Mouse (Mus musculus): Measurements from ENCODE around the gene Prrt1. TPM values are rescaled to one million over a fixed set of nuclear protein-coding genes. Genes with fewer than 3 reads are reported as not detected.

The Prrt1 gene
- polyA plus RNA-seq, 1 experiment: 15.8 TPM

GRCm38 (mm10) chr17:34628644-34628967 is 727 bp upstream of the Prrt1 start:
- DNase-seq (ENCODE audit: low read depth): no peak

- DNase-seq (ENCODE audit: low read depth): no peak
Measured at GRCm38 (mm10) chr17:34629796-34630603, 667 bp downstream of the Prrt1 start.

DNA sequence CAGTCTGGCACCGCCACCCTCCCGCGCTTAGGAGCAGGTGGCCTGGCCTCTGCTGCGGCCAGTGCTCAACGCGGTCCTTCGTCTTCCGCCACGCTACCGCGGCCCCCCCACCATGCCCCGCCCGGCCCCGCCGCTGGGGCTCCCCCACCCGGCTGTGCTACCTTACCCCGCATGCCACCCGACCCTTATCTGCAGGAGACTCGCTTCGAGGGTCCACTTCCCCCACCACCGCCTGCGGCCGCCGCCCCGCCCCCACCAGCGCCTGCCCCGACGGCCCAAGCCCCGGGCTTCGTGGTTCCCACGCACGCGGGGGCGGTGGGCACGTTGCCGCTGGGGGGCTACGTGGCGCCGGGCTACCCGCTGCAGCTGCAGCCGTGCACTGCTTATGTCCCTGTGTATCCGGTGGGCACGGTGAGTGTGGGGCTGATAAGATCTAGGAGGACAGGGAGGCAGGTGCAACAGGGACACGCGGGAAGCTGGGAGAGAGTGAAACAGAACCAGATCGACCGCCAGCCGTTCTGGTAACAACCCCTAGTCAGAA is 1.5 kb downstream of the Prrt1 start:
- no peak for DNase-seq (ENCODE audit: low read depth)

GRCm38 (mm10) chr17:34631647-34632046 is 2.3 kb downstream of the Prrt1 start:
- DNase-seq (ENCODE audit: low read depth): no peak

DNA sequence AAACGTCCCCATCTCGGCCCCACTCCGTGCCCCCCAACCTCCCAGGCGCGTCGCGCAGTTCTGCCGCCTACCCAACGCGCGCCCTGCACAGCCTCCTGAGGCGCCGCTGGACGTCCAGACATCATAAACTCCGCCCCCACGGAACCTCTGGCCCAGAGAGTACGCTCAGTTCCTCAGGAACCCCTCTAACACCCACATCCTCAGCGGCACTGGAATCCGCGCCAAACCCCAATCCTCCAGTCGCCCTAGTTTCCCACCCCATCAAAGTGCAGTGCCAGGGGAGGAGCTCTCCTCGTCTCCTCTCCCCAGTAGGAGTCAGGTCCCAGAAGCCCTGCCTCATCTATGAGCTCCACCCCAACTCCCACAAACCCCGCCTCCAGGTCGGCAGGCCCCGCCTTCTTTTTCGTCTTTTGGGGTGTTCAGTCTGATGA is 2.9 kb downstream of the Prrt1 start:
- DNase-seq (ENCODE audit: low read depth): no peak

DNA sequence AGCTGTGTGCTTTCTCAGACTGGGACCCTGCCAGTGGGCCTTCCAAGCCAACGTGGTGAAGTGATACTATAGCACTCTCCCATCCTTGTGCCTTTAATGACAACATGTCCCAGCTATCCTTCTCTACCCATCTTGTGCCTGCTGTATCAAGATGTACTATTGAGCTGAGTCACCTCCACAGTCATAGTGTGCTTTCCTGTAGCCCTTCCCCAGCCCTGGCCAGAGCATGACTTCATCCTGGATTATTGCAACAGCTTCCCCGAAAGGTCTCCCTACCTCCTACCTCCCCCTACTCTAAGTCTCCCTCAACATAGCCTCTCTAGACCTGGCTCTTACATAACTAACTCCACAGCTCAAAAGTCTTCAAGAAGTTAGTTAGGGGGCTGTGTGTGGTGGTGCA is 6.3 kb downstream of the Prrt1 start:
- no peak for DNase-seq (ENCODE audit: low read depth)

- no peak for DNase-seq (ENCODE audit: low read depth)
Measured at GRCm38 (mm10) chr17:34637459-34637858, 8.1 kb downstream of the Prrt1 start.

- DNase-seq (ENCODE audit: low read depth): peak; percentile 83
Measured at GRCm38 (mm10) chr17:34639461-34640255, 10.3 kb downstream of the Prrt1 start.

GRCm38 (mm10) chr17:34640778-34641601 is 11.7 kb downstream of the Prrt1 start:
- no peak for DNase-seq (ENCODE audit: low read depth)

DNA sequence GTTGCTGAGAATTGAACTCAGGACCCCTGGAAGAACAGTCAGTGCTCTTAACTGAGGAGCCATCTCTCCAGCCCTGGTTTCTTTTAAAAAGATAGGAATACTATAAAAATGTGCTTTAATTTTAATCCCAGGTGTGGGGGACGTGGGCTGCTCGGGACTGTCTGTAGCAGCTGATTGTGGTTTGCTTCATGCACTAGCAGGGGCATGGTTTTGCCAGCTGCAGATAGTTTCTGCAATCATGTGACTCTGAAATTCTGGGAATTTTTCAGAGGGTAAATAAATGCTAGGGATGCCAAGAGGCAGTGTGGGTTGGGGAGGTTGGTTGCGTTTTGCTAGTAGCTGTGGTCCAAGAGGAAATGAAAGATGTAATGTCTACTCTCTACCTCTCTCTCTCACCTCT is 12.6 kb downstream of the Prrt1 start:
- DNase-seq (ENCODE audit: low read depth): no peak

- DNase-seq (ENCODE audit: low read depth): no peak
Measured at GRCm38 (mm10) chr17:34643379-34643778, 14.0 kb downstream of the Prrt1 start.

GRCm38 (mm10) chr17:34643944-34644343 is 14.6 kb downstream of the Prrt1 start:
- no peak for DNase-seq (ENCODE audit: low read depth)

DNA sequence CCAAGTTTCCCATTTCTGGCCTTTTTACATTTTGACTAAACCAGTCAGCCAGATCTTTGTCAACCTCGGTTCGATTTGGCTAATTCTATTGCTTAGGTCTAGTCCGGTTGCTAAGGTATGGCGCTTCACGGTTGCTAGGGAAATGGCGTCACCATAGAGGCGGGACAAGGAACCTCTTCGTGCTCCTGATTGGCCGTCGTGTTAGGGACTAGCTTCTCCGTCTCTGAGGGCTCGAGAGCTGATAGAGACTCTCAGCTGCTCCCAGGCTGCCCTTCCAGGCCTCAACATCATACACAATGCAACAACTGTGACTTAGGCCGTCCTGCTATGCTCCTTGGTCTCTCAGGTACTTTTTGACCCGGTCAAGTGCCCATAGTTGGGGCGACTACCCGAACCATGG is 15.3 kb downstream of the Prrt1 start, which contains the start of gene Fkbpl:
Fkbpl (plus strand) TSS at position 157 of the 400 bp plus-strand sequence.
- peak; percentile 88 for DNase-seq (ENCODE audit: low read depth)

GRCm38 (mm10) chr17:34645256-34645829 is 16.0 kb downstream of the Prrt1 start:
- no peak for DNase-seq (ENCODE audit: low read depth)

GRCm38 (mm10) chr17:34645831-34646511 is 16.6 kb downstream of the Prrt1 start:
- no peak for DNase-seq (ENCODE audit: low read depth)

- DNase-seq (ENCODE audit: low read depth): peak; percentile 83
Measured at GRCm38 (mm10) chr17:34646906-34647787, 17.8 kb downstream of the Prrt1 start, which contains the start of gene Atf6b. TSS of gene Atf6b (plus strand) at chr17:34647146.

DNA sequence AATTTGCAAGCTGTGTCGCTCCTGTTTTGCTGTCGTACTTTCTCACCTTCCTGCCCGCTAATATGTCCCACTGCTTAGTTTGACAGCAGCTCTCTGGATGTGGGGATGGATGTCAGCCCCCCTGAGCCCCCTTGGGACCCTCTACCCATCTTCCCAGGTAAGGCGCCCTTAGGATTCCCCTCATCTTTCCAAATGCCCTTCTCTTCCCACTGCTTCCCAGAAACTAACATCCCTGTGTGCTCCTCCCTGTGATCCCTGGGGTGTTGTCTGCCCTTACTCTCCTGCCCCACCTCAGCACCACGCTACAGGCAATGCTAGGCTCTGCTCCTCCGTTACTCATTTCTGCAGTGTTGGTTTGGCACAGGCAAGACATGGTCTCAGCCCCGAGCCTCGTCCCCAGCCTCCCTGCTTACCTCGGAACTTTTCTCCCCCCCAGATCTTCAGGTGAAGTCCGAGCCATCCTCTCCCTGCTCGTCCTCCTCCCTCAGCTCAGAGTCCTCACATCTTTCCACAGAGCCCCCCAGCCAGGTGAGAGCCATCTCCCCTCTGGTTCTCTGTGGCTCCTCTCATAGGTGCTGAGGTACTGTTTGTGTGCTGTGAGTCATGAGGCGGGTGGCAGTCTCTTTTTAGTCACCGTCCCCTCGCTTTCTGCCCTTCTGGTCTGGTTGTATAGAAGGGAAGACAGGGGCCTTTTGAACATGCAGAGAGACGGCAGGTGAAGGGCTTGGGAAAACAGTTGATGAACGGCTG is 19.0 kb downstream of the Prrt1 start:
- DNase-seq (ENCODE audit: low read depth): no peak

DNA sequence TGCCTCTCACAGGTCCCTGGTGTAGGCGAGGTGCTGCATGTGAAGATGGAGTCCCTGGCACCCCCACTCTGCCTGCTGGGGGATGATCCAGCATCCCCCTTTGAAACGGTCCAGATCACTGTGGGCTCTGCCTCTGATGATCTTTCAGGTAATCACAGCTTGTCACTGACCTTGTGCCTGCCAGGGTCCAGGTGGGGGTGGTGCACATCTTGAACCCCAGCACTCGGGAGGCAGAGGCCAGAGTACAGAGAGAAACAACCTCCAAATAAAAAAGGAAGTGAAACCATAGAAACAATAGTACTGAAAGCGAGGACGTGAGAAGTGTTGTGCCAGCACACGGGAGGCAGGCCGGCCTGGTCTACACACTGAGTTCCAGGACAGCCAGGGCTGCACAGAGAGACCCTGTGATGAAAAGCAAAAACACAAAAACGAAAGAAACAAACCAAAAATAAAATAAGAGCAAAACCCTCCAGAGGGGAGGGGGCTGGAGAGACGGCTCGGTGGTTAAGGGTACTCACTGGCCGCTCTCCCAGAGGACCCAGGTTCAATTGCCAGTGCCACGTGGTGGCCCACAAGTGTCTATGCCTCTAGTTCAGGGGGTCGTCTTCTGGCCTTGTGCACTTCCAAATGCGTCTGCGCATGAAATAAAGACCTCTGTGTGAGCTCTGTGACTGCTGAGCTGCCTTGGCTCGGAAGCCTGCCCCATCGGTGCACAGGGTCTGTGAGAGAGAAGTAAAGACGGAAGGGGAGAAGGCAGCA is 20.0 kb downstream of the Prrt1 start:
- DNase-seq (ENCODE audit: low read depth): no peak

Measured in gonadal fat pad, adult 2 months (tissue).